Mouse (Mus musculus): Measurements from ENCODE around the gene Fam186b.

Fam186b gene

GRCm38 (mm10) chr15:99295484-99295981 is at the start of gene Fam186b:
TSS of gene Fam186b (minus strand) at chr15:99295888.
- peak; percentile 64 for DNase-seq (ENCODE audit: low read depth, low spot score)

GRCm38 (mm10) chr15:99344961-99345360 is 49.3 kb upstream of the Fam186b start:
- no peak for DNase-seq (ENCODE audit: low read depth, low spot score)

- DNase-seq (ENCODE audit: low read depth, low spot score), result no peak
Measured at GRCm38 (mm10) chr15:99344148-99344870, 48.6 kb upstream of the Fam186b start.

- no peak for DNase-seq (ENCODE audit: low read depth, low spot score)
Measured at GRCm38 (mm10) chr15:99343414-99344147, 47.9 kb upstream of the Fam186b start.

- no peak for DNase-seq (ENCODE audit: low read depth, low spot score)
Measured at GRCm38 (mm10) chr15:99342194-99342981, 46.7 kb upstream of the Fam186b start.

GRCm38 (mm10) chr15:99341102-99341501 is 45.4 kb upstream of the Fam186b start:
- no peak for DNase-seq (ENCODE audit: low read depth, low spot score)

GRCm38 (mm10) chr15:99339669-99340068 is 44.0 kb upstream of the Fam186b start:
- DNase-seq (ENCODE audit: low read depth, low spot score), result no peak

GRCm38 (mm10) chr15:99338916-99339315 is 43.2 kb upstream of the Fam186b start:
- no peak for DNase-seq (ENCODE audit: low read depth, low spot score)

GRCm38 (mm10) chr15:99335801-99336320 is 40.2 kb upstream of the Fam186b start:
- DNase-seq (ENCODE audit: low read depth, low spot score), result no peak

- no peak for DNase-seq (ENCODE audit: low read depth, low spot score)
Measured at GRCm38 (mm10) chr15:99334500-99334899, 38.8 kb upstream of the Fam186b start.

- no peak for DNase-seq (ENCODE audit: low read depth, low spot score)
Measured at GRCm38 (mm10) chr15:99333676-99334065, 38.0 kb upstream of the Fam186b start.

- no peak for DNase-seq (ENCODE audit: low read depth, low spot score)
Measured at GRCm38 (mm10) chr15:99332921-99333675, 37.4 kb upstream of the Fam186b start.

GRCm38 (mm10) chr15:99332111-99332510 is 36.4 kb upstream of the Fam186b start:
- no peak for DNase-seq (ENCODE audit: low read depth, low spot score)

- no peak for DNase-seq (ENCODE audit: low read depth, low spot score)
Measured at GRCm38 (mm10) chr15:99331341-99331740, 35.7 kb upstream of the Fam186b start.

- DNase-seq (ENCODE audit: low read depth, low spot score), result no peak
Measured at GRCm38 (mm10) chr15:99330324-99330723, 34.6 kb upstream of the Fam186b start.

- DNase-seq (ENCODE audit: low read depth, low spot score), result no peak
Measured at GRCm38 (mm10) chr15:99328011-99328410, 32.3 kb upstream of the Fam186b start.

- DNase-seq (ENCODE audit: low read depth, low spot score), result peak; percentile 73
Measured at GRCm38 (mm10) chr15:99326959-99327358, 31.3 kb upstream of the Fam186b start.

- no peak for DNase-seq (ENCODE audit: low read depth, low spot score)
Measured at GRCm38 (mm10) chr15:99326407-99326806, 30.7 kb upstream of the Fam186b start.

GRCm38 (mm10) chr15:99325598-99325997 is 29.9 kb upstream of the Fam186b start:
- no peak for DNase-seq (ENCODE audit: low read depth, low spot score)

GRCm38 (mm10) chr15:99324151-99324550 is 28.5 kb upstream of the Fam186b start:
- no peak for DNase-seq (ENCODE audit: low read depth, low spot score)

GRCm38 (mm10) chr15:99320978-99321377 is 25.3 kb upstream of the Fam186b start:
- DNase-seq (ENCODE audit: low read depth, low spot score), result no peak

Measured in ZHBTc4 (cell line).